Mouse (Mus musculus) kidney, adult 11 months (tissue): ENCODE results near the gene Mrpl33.
"Not testable (repeated sequence)": the region's sequence is repeated elsewhere in the genome, so short reads cannot be mapped to it uniquely, and the experiment has no call there.

ENCODE experiments used
- DNase-seq: peaks from one replicate; pipeline ENCODE4 v3.0.0; 2022

Mrpl33 gene

GRCm38 (mm10) chr5:31597430-31597944 is 752 bp downstream of the Mrpl33 start:
- no peak for DNase-seq

- DNase-seq, result no peak
Measured at GRCm38 (mm10) chr5:31598121-31598520, 1.4 kb downstream of the Mrpl33 start.

GRCm38 (mm10) chr5:31598579-31598978 is 1.8 kb downstream of the Mrpl33 start:
- no peak for DNase-seq

- DNase-seq, result no peak
Measured at GRCm38 (mm10) chr5:31599161-31599560, 2.4 kb downstream of the Mrpl33 start.

GRCm38 (mm10) chr5:31601162-31601722 is 4.5 kb downstream of the Mrpl33 start:
- DNase-seq, result no peak

- DNase-seq, result peak; percentile 30
Measured at GRCm38 (mm10) chr5:31602377-31602776, 5.6 kb downstream of the Mrpl33 start.

GRCm38 (mm10) chr5:31603766-31604165 is 7.0 kb downstream of the Mrpl33 start:
- DNase-seq, result no peak

- no peak for DNase-seq
Measured at GRCm38 (mm10) chr5:31606151-31606550, 9.4 kb downstream of the Mrpl33 start.

- no peak for DNase-seq
Measured at GRCm38 (mm10) chr5:31610376-31611086, 13.8 kb downstream of the Mrpl33 start.

GRCm38 (mm10) chr5:31611186-31611585 is 14.5 kb downstream of the Mrpl33 start:
- no peak for DNase-seq

GRCm38 (mm10) chr5:31613852-31614286 is 17.1 kb downstream of the Mrpl33 start:
- DNase-seq, result peak; percentile 89

GRCm38 (mm10) chr5:31614339-31615025 is 17.7 kb downstream of the Mrpl33 start:
- DNase-seq, result no peak

- no peak for DNase-seq
Measured at GRCm38 (mm10) chr5:31620326-31620725, 23.6 kb downstream of the Mrpl33 start.

- no peak for DNase-seq
Measured at GRCm38 (mm10) chr5:31627117-31627516, 30.4 kb downstream of the Mrpl33 start.

GRCm38 (mm10) chr5:31627562-31628526 is 31.1 kb downstream of the Mrpl33 start:
- no peak for DNase-seq

GRCm38 (mm10) chr5:31628555-31628954 is 31.8 kb downstream of the Mrpl33 start:
- no peak for DNase-seq

- peak; percentile 28 for DNase-seq
Measured at GRCm38 (mm10) chr5:31630064-31630463, 33.3 kb downstream of the Mrpl33 start.

- not testable (repeated sequence) for DNase-seq
Measured at GRCm38 (mm10) chr5:31631169-31631568, 34.4 kb downstream of the Mrpl33 start.

GRCm38 (mm10) chr5:31634161-31634560 is 37.4 kb downstream of the Mrpl33 start:
- DNase-seq, result no peak

- DNase-seq, result no peak
Measured at GRCm38 (mm10) chr5:31634679-31635078, 37.9 kb downstream of the Mrpl33 start.

- no peak for DNase-seq
Measured at GRCm38 (mm10) chr5:31636636-31637253, 40.0 kb downstream of the Mrpl33 start.

GRCm38 (mm10) chr5:31640542-31640941 is 43.8 kb downstream of the Mrpl33 start:
- no peak for DNase-seq
